Mouse (Mus musculus): ENCODE results near the gene Cpsf6.

DNA sequence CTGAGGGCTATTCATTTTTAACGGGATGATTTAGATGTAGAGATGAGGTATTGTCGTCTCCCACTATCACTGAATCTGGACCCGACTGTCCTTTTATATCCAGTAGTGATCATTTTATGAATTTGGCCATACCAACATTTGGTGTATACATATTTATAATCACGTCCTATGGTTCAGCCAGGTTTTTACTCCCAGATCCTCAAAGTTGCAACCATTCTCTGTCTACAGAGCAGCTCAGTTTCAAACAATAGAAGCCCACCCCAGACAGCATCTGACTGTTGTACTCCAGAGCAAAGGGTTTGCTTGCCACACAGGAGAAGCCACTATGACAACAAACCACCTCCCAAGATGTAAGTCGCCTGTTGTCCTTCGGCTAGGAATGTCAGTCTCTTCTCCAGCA lies 7.2 kb upstream of the Cpsf6 start:
- TF ChIP-seq CTCF (IDR thresholded peaks at IDR 0.05; ENCODE audit: insufficient read depth, low read depth, low read length), result no peak
- no peak for TF ChIP-seq POLR2A (IDR thresholded peaks at IDR 0.05; ENCODE audit: insufficient read depth, low read depth, low read length)
